Mouse (Mus musculus): ENCODE data around the gene Daam1. TPM values are rescaled to one million over a fixed set of nuclear protein-coding genes. Genes with fewer than 3 reads are reported as not detected.

Gene Daam1
- polyA plus RNA-seq, 1 experiment: 36.2 TPM

DNA sequence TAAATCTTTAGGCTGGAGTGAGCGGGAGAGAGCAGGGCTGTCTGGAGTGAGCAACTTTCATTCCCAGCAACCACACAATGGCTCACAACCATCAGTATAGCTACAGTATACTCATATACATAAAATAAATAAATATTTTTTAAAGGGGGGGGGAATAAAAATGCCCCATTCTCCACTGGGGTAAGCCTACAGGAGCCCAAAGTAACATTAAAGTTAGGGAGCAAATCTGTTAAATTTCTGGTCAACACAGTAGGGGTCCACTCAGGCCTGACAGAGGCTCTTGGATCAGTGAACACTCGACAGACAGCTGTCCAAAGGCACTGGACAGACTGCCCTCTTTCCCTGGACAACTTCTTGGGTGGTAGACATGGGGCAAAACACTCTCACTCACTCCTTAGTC lies 168.8 kb downstream of the Daam1 start:
- TF ChIP-seq POLR2A (IDR thresholded peaks at IDR 0.05; ENCODE audit: borderline replicate concordance, control insufficient read depth, low read depth, low read length): no peak
- no peak for TF ChIP-seq CTCF (IDR thresholded peaks at IDR 0.05; ENCODE audit: control insufficient read depth, insufficient read depth, low read length)
- no peak overlapping the region for H3K4me3 ChIP-seq (replicated peaks; ENCODE audit: control insufficient read depth, low read depth, low read length)
- H3K4me1 ChIP-seq (ENCODE audit: control insufficient read depth, insufficient read depth, low read length): no peaks in the 10 kb centered on the region; the same call in 1 of the 2 replicates
- no peak overlapping the region for H3K27ac ChIP-seq (ENCODE audit: control insufficient read depth, insufficient read depth, low read depth, low read length, poor library complexity)
- 87% methylated on average over 2 of the region's 2 CpGs for WGBS

GRCm38 (mm10) chr12:72001811-72002210 lies 170.9 kb downstream of the Daam1 start:
- Histone ChIP-seq H3K4me1 (ENCODE audit: control insufficient read depth, insufficient read depth, low read length) (no peaks in the 10 kb centered on the region; the same call in 1 of the 2 replicates), H3K27ac (ENCODE audit: control insufficient read depth, insufficient read depth, low read depth, low read length, poor library complexity) (no peak overlapping the region), H3K4me3 (replicated peaks; ENCODE audit: control insufficient read depth, low read depth, low read length) (no peak overlapping the region)
- 81% methylated on average over 1 of the region's 1 CpGs for WGBS
- TF ChIP-seq POLR2A (IDR thresholded peaks at IDR 0.05; ENCODE audit: borderline replicate concordance, control insufficient read depth, low read depth, low read length): no peak
- no peak for TF ChIP-seq CTCF (IDR thresholded peaks at IDR 0.05; ENCODE audit: control insufficient read depth, insufficient read depth, low read length)

- 74% methylated on average over 3 of the region's 3 CpGs for whole genome bisulfite sequencing
- TF ChIP-seq CTCF (IDR thresholded peaks at IDR 0.05; ENCODE audit: control insufficient read depth, insufficient read depth, low read length): no peak
- no peak for TF ChIP-seq POLR2A (IDR thresholded peaks at IDR 0.05; ENCODE audit: borderline replicate concordance, control insufficient read depth, low read depth, low read length)
- Histone ChIP-seq H3K4me1 (ENCODE audit: control insufficient read depth, insufficient read depth, low read length) (no peaks in the 10 kb centered on the region), H3K4me3 (replicated peaks; ENCODE audit: control insufficient read depth, low read depth, low read length) (no peak overlapping the region), H3K27ac (ENCODE audit: control insufficient read depth, insufficient read depth, low read depth, low read length, poor library complexity) (no peak overlapping the region)
Observed at GRCm38 (mm10) chr12:72005307-72005706, 174.4 kb downstream of the Daam1 start.

- Histone ChIP-seq H3K27ac (ENCODE audit: control insufficient read depth, insufficient read depth, low read depth, low read length, poor library complexity) (no peak overlapping the region), H3K4me3 (replicated peaks; ENCODE audit: control insufficient read depth, low read depth, low read length) (no peak overlapping the region), H3K4me1 (ENCODE audit: control insufficient read depth, insufficient read depth, low read length) (no peaks in the 10 kb centered on the region)
- TF ChIP-seq CTCF (IDR thresholded peaks at IDR 0.05; ENCODE audit: control insufficient read depth, insufficient read depth, low read length): no peak
- TF ChIP-seq POLR2A (IDR thresholded peaks at IDR 0.05; ENCODE audit: borderline replicate concordance, control insufficient read depth, low read depth, low read length): no peak
- WGBS: 77% methylated on average over 3 of the region's 3 CpGs
Observed at GRCm38 (mm10) chr12:72007656-72008055, 176.8 kb downstream of the Daam1 start.

DNA sequence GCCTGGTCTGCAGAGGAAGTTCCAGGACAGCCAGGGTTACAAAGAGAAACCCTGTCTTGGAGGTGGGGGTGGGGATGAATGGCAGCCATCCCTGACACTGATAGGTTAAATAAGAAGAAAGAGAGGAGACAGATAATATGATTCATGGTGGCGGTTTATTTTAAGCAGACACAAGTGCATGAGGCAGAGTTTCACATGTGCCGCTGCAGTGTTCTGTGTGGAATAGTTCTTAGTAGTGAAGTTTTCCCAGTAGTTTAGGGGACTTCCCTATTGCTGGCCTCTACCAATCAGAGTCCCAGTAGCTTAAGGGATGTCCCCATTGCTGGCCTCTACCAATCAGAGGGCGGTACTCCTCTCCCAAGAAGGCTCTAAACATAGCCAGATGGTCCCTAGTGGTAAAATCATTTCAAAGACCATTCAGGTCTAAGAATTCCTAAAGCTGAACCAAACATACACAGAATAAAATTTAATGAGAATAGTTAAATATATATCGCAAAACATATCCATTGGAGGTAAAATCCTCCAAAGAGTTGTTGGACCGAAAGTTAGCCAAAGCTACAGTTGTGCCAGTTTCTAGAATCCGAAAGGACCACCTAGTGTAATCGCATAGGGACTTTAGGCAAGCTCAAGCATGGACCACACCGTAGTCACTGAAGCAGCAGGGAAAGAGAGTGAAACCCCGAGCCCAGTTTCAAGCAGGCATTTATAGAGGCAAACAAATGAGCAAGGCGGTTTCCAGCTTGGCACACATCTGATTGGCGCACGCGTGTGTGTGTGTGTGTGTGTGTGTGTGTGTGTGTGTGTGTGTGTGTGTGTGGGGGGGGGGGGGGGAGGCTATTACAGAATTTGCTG lies 178.4 kb downstream of the Daam1 start:
- TF ChIP-seq POLR2A (IDR thresholded peaks at IDR 0.05; ENCODE audit: borderline replicate concordance, control insufficient read depth, low read depth, low read length) (no peak), CTCF (IDR thresholded peaks at IDR 0.05; ENCODE audit: control insufficient read depth, insufficient read depth, low read length) (no peak)
- no peak overlapping the region for H3K27ac ChIP-seq (ENCODE audit: control insufficient read depth, insufficient read depth, low read depth, low read length, poor library complexity)
- 89% methylated on average over 13 of the region's 13 CpGs for WGBS
- H3K4me1 ChIP-seq (ENCODE audit: control insufficient read depth, insufficient read depth, low read length): no peaks in the 10 kb centered on the region
- H3K4me3 ChIP-seq (replicated peaks; ENCODE audit: control insufficient read depth, low read depth, low read length): no peak overlapping the region

GRCm38 (mm10) chr12:72011404-72011803 lies 180.5 kb downstream of the Daam1 start:
- WGBS: 79% methylated on average over 3 of the region's 3 CpGs
- TF ChIP-seq POLR2A (IDR thresholded peaks at IDR 0.05; ENCODE audit: borderline replicate concordance, control insufficient read depth, low read depth, low read length) (no peak), CTCF (IDR thresholded peaks at IDR 0.05; ENCODE audit: control insufficient read depth, insufficient read depth, low read length) (no peak)
- Histone ChIP-seq H3K27ac (ENCODE audit: control insufficient read depth, insufficient read depth, low read depth, low read length, poor library complexity) (no peak overlapping the region), H3K4me3 (replicated peaks; ENCODE audit: control insufficient read depth, low read depth, low read length) (no peak overlapping the region), H3K4me1 (ENCODE audit: control insufficient read depth, insufficient read depth, low read length) (no peaks in the 10 kb centered on the region)

- H3K4me1 ChIP-seq (ENCODE audit: control insufficient read depth, insufficient read depth, low read length): no peaks in the 10 kb centered on the region
- no peak for TF ChIP-seq CTCF (IDR thresholded peaks at IDR 0.05; ENCODE audit: control insufficient read depth, insufficient read depth, low read length)
- no peak for TF ChIP-seq POLR2A (IDR thresholded peaks at IDR 0.05; ENCODE audit: borderline replicate concordance, control insufficient read depth, low read depth, low read length)
- 81% methylated on average over 6 of the region's 6 CpGs for WGBS
- no peak overlapping the region for H3K27ac ChIP-seq (ENCODE audit: control insufficient read depth, insufficient read depth, low read depth, low read length, poor library complexity)
- H3K4me3 ChIP-seq (replicated peaks; ENCODE audit: control insufficient read depth, low read depth, low read length): no peak overlapping the region
Observed at GRCm38 (mm10) chr12:72012126-72012525, 181.2 kb downstream of the Daam1 start.

DNA sequence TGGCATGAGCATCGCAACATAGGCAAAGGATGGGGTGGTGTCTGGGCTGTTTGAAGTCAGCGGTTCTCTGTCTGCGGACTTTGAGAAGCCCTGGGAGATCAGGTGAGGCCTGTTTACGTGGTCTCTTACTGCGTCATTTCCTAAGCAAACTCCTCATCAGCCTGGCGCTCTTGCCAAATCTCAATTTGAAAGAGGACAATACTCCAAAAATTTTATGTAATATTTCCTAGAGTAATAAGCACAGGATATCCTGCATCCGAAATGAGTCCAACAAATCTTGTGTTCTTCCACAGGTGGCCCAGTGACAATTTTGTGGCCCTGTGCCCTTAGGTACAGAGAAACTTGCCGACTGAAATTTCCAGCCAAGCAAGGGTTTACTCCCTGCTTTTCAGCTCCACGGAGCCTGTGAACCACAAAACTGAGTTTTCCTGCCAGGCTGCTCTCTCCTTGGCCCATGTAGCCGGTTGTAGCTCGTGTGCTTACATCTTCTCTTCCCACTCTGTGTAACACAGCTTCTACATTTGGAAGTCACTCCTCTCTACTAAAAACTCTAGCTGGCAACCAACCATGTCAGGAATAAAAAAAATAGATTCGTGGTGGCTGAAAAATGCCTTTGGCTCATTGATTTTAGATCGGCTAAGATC lies 183.0 kb downstream of the Daam1 start:
- Histone ChIP-seq H3K4me1 (ENCODE audit: control insufficient read depth, insufficient read depth, low read length) (no peaks in the 10 kb centered on the region), H3K27ac (ENCODE audit: control insufficient read depth, insufficient read depth, low read depth, low read length, poor library complexity) (no peak overlapping the region), H3K4me3 (replicated peaks; ENCODE audit: control insufficient read depth, low read depth, low read length) (no peak overlapping the region)
- TF ChIP-seq POLR2A (IDR thresholded peaks at IDR 0.05; ENCODE audit: borderline replicate concordance, control insufficient read depth, low read depth, low read length) (no peak), CTCF (IDR thresholded peaks at IDR 0.05; ENCODE audit: control insufficient read depth, insufficient read depth, low read length) (no peak)
- 65% methylated on average over 13 of the region's 13 CpGs for WGBS

All from bone marrow, adult 2 months (tissue).